Mouse (Mus musculus): ENCODE measurements at regions not wholly inside any gene's neighbourhood (a gene's known extent, or its start where the extent isn't known, plus 50 kb on each side); places are given as distances from the start of the nearest gene placed in this dataset.
A peak's percentile ranks its signal among the peaks of the same experiment; 100 is the strongest.
"Not testable (repeated sequence)": the region's sequence is repeated elsewhere in the genome, so short reads cannot be mapped to it uniquely, and the experiment has no call there.

DNA sequence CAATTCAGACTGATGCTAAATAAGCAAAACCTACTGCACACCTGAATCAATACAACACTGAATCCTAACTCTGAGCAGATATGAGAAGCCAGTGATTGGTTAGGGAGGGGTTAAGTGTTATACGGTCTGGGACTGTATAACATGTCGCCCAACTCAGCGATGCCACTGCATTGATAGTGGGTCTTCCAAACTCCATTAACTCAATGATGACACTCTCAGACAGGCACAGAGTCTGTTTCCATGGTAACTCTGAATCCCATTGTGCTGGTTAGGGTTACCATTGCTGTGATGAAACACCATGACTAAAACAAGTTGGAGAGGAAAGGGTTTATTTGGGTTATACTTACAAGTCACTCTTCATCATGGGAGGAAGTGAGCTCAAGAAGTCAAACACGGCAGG is 424.5 kb downstream of the Cbln4 start:
- DNase-seq (ENCODE audit: low spot score in 2 of 2), result no peak
- intact Hi-C loops (cut with DNase I), result no loop called here

DNA sequence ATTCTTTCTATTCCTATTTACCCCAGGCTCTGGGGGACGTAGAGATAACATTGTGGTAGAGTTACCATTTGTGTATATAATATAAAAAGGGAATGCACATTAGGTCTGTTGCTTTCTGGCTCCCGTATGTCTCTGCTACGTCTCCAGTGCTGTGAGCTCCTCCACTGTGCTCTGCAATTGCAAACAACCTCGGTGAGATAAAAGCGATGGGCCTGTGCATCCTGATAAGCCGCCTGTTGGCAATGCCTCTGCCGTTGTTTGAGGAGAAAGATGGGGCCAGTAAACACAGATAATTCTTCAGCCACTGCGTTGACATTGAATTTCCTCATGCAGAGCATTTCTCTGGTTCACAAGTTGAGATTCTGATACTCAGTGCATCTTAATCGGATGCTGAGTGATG is 424.9 kb downstream of the Cbln4 start:
- intact Hi-C loops (cut with DNase I), result no loop called here
- DNase-seq (ENCODE audit: low spot score in 2 of 2), result no peak

DNA sequence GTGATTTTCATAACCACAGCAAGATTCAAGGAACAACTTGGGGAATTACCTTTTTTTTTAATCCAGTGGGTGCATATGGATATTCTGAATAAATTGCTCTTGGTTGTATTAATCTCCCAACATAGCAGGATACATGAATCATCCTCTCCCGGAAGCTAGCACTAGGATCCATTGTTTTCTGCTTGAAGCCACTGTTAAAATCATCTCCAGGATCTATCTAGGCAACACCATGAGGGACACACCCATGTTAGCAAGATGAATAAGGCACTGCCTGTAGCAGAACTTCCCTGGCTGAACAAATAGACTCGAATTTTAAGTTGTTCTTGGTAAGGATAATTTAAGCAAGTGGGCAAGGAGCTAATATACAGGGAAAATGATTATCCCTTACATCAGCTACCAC is 427.8 kb downstream of the Cbln4 start:
- intact Hi-C loops (cut with DNase I), result no loop called here
- no peak for DNase-seq (ENCODE audit: low spot score in 2 of 2)

DNA sequence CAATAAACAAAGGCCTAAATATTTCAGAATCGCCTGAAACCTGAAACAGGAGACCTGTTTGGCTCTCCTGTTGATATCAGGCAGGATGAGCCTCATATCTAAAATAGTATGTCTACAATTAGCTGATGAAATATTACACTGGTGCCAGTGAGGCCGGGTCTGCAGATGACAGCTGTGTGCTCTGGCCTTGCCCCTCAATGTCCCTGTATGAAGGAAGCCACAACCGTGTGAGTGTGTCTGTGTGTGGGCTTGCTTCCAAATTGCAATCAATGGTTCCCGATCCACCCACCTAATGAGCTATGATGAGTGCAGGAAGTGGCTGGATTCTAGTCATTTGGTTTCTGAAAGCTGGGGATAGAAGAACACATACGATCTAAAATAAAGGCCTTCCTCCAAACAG is 438.2 kb downstream of the Cbln4 start:
- intact Hi-C loops (cut with DNase I), result no loop called here
- DNase-seq (ENCODE audit: low spot score in 2 of 2), result no peak

DNA sequence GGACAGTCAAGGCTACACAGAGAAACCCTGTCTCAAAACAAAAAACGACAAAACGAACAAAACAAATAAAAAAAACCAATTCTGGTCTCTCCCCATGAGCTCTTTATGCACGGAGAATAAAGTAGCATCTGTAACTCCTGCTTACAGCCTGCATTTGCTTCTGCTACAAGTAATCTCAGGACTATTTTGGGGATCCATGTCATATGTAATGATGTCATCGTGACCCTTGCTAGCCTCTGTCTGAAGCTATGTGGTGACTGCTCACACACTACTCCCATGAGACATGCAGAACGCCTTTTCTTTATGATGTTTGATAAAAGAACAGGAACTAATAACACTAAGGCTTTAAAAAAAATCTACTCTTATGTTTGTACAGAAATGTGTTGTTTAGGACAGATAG is 448.0 kb downstream of the Cbln4 start:
- no peak for DNase-seq (ENCODE audit: low spot score in 2 of 2)
- intact Hi-C loops (cut with DNase I), result no loop called here

DNA sequence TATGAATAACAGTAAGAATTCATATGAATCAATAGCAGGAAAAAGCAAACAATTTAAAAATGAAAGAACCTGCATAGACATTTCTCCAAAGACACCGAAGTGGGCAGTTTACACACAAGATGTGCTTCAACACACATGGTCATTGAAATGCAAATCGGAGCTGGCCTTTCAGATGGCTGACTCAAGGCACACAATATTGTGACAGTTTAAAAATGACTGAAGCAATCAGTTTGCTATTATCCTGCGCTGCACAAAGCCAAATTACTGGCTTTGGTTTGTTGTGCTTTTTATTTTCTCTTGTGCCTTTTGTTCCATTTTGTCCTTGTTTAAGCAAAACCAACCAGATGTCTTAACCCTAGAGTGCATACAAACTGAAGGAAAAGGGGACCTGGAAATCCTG is 449.4 kb downstream of the Cbln4 start:
- DNase-seq (ENCODE audit: low spot score in 2 of 2), result no peak
- intact Hi-C loops (cut with DNase I), result no loop called here

DNA sequence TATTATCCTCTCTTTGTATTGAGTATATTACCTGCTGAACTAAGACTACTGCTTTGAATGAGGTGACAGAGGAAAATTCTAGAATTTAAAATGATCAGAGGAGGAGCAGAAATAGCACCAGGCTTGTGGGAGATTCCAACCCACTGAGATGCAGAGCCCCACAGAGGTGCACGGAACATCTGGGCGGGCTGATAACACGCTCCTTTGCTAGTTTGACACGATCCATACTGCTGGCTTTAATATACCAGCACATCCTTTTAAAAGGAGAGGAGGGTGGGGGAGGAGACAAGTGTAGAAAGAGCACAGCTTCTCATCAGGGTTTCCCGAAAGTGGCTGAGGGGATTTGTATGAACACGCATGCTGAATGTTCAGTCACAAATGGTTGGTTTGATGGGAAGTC is 451.0 kb downstream of the Cbln4 start:
- DNase-seq (ENCODE audit: low spot score in 2 of 2), result no peak
- intact Hi-C loops (cut with DNase I), result no loop called here

DNA sequence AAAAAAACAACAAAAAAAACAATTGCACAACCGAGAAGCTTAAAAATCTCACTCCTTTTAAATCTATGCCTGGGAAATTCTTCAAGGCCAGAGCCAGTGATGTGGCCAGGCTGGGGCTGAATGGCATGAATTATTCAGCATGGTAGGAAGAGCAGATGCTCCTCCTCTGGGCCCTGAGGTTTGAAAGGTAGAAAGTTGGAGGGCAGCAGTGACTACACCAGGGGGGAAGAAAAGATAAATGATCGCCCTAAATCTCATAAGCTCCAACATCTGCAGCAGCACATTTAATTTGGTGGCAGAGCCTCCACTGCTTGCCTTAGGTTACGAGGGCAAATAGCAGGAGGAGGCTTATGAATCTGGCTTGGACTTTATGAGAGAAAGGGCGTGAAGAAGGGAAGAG is 455.1 kb downstream of the Cbln4 start:
- DNase-seq (ENCODE audit: low spot score in 2 of 2), result no peak
- intact Hi-C loops (cut with DNase I), result loop anchor here (10.0 kb wide), 1 partner anchor 557 kb away; no protein-coding TSS in a partner anchor

DNA sequence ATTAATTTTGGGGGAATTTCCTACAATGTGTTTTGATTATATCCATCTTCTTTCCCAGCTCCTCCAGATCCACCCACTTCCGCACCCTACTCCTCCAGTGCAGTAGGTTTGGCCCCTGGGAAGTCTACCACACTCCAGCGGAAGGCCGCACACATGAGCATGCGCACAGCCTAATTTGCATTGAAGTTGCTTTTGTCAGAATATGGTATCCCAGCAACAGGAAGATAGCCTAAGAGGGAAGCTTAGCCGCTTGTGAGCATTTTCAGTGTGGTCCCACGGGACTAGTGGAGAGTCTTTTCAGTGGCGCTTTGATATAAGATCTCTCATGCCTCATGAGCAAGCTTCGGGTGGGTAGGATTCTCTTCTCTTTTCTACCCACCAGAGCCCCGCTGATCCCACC is 455.6 kb downstream of the Cbln4 start:
- intact Hi-C loops (cut with DNase I), result loop anchor here (10.0 kb wide), 1 partner anchor 557 kb away; no protein-coding TSS in a partner anchor
- peak; percentile 9 to 62 for DNase-seq (ENCODE audit: low spot score in 2 of 2)

DNA sequence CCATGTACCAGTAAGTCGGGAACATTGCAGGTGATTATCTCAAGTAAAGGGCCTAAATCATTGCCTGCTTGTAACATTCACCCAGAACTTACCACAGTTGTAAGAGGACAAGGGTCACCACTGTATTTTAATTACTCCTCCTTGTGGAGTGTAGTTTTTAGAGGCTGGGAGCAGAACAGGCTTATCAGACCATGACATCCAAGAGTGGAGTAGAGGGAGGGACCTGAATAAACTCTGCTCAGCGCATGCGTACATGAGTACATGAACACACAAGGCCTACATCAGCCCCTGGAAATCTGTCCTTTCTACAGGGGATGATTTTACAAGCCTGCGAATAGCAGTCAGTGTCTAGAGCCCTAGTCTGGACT is 456.4 kb downstream of the Cbln4 start:
- intact Hi-C loops (cut with DNase I), result loop anchor here (10.0 kb wide), 1 partner anchor 558 kb away; no protein-coding TSS in a partner anchor
- no peak for DNase-seq (ENCODE audit: low spot score in 2 of 2)

DNA sequence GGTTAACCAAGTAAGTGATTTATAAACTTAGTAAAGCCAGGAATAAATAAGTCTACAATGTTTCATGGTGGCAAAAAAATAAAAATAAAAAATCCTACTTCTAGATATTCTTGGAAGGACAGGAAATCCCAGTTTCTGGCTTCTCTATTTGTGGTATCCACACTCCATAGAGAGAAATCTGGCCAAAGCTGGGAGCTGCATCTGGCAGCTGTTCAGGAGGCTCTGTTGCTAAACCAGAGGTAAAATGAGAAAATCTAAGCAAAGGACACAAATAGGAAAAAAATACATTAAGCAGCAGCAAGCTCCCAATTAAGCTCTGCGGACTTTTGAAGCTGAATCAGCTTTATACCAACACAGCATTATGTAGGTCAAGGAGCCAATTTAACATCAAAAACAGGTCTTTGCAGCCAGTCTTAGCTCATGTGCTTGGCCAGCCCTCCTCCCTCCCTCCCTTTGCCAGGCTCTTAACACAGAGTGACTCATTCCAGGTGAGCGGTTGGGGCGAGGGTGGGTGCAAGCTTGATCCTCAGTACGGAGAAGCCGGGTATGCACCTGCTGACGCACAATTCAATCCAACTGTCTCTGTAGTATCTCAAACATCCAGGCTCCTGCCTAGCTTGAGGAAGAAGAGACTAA is 456.9 kb downstream of the Cbln4 start:
- peak; percentile 24 to 81 for DNase-seq (ENCODE audit: low spot score in 2 of 2)
- intact Hi-C loops (cut with DNase I), result loop anchor here (10.0 kb wide), 1 partner anchor 558 kb away; no protein-coding TSS in a partner anchor

DNA sequence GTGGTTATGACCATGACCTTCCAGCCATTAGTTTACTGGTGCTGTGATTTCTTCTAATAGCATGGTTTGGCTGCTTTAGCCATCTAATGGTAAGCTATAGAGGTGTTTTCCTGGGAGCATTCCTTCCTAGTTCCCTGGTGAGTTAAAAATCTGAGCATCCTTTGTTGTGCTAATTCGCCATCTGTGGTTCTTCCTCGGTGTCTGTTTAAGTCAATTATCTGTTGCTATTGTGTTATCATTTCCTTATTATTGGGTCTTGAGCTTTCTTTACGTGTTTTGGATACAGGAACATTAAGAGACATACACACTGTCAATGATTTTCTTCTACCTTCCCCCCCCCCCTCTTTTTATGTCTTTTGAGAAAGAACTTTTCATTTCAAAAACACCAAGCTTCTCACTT is 468.9 kb downstream of the Cbln4 start:
- intact Hi-C loops (cut with DNase I), result no loop called here
- no peak for DNase-seq (ENCODE audit: low spot score in 2 of 2)

DNA sequence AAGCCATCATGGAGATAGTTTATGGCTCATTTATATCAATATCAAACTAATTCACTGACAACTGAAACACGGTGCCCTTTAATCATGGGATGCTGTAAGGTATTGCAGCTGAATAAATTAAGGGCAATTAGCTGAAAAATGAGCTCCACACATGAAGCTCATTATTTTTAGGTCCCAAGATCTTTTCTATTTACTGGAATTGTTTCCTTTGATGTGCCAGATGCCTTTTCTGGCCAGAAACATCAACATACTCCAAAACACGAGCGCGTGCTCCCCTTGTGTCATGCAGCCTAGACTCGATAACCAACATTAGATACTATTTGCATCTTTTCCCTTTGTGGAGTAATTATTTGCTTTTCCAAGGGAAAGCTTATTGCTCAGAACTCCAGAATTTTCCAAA is 480.6 kb downstream of the Cbln4 start:
- DNase-seq (ENCODE audit: low spot score in 2 of 2), result no peak
- intact Hi-C loops (cut with DNase I), result no loop called here

DNA sequence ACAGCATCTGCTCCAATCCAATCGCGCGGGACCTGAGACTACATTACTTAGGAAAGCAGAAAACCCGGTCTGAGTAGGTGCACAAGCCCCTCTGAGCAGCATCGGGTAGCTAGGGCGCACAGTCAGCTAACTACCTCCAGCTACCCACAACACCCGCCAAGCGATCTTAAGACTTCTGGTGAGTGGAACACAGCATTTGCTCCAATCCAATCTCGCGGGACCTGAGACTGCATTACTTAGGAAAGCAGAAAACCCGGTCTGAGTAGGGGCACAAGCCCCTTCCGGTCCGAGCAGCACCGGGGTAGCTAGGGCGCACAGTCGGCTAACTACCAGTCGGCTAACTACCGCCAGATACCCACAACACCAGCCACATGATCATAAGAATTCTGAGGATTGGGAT is 500.5 kb downstream of the Cbln4 start:
- DNase-seq (ENCODE audit: low spot score in 2 of 2); intact Hi-C loops (cut with DNase I): not testable (repeated sequence)

DNA sequence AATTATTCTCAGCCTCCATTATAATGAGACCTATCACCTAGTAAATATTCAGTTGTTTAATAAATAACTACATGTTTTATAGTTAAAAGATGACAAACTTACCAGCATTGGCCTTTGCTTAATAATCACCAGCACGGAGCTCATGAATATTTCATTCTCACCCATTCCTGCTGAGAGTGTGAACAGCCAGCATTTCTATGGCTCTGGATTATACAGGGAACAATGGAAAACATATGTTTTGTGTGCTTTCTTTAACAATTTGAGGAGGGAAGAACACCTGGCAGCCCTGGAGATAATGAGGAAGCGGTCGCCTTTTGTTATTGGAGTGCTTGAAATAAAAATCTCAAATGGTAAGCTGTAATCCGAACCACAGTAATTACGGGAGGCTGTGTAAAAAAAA is 528.4 kb downstream of the Cbln4 start:
- no peak for DNase-seq (ENCODE audit: low spot score in 2 of 2)
- intact Hi-C loops (cut with DNase I), result no loop called here

DNA sequence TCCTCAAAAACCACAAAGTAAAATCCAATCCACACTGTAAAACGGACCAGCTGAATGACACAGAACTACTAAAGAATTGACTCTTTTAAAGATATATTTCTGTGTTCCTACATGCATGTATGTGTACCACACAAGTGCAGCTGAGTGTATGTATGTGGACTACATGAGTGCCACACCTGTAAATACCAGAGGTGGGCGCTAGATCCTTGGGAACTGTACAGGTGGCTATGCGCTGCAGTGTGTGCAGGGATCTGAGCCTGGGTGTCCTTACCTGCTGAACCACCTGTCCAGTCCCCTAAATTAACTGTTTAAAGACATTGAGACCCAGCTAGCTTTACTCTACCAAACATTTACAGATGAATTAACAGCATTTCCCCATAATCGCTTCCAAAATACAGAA is 546.6 kb downstream of the Cbln4 start:
- intact Hi-C loops (cut with DNase I), result no loop called here

DNA sequence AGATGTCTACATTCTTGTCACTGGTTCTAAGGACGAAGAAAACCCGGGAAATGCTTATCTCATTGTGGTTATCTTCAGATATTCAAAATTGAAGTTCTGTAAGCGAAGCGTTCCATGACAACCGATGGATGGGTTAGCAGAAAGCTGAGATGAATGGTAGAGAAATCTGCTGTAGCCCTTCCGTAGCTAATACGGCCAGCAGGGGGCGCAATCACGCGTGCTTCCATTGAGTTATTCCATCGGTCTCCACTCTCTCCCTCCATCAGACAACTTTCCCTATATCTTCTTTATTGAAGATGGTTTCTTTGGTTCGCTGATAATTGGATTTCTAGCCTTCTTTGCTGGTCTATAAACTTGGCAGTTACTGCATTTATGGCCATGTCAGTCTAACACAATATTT is 549.5 kb downstream of the Cbln4 start:
- intact Hi-C loops (cut with DNase I), result loop anchor here (2.0 kb wide), 1 partner anchor 713 kb away; no protein-coding TSS in a partner anchor
- DNase-seq (ENCODE audit: low spot score in 2 of 2), result peak; percentile 18 to 55

More for the DNA sequence above, 546.6 kb downstream of the Cbln4 start:
- DNase-seq (ENCODE audit: low spot score in 2 of 2), result no peak

DNA sequence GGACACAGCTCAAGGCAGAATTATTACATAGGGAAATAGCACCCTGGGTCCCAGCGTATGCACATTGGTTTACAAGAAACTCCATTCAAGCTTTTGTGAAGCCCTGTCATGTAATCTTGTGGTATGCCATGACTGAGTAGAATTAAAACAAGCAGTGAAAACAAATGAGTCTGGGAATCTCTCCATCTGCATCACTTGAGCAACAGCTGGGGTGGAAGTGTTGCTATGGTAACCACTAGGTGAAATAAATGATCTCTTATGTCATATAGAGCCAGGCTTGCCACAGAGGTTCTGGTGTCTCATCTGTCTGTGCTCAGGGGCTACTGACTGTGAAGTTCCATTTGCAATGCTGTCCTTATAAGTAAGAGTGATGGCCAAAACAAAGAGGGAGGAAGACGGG is 556.0 kb downstream of the Cbln4 start:
- peak; percentile 10 to 22 for DNase-seq (ENCODE audit: low spot score in 2 of 2)
- intact Hi-C loops (cut with DNase I), result no loop called here

DNA sequence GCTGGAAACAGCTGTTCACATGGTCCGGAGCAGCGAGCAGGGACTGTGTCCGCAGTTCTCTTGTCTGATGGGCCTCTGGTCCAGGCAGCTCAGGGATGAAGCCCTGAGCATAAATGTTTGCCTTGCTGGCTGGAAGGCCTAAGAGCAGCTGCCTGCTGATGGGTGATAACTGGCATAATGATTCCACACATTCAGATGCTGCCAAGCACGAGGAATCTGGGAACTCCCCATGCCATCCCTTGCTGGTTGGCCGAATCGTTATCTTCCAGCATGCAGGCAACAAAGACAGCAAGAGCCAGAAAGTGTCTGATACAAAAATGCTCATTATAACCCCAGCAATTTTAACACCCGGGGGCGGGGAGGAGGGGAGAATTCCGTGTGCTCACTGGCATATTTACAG is 590.0 kb downstream of the Cbln4 start:
- intact Hi-C loops (cut with DNase I), result no loop called here

DNA sequence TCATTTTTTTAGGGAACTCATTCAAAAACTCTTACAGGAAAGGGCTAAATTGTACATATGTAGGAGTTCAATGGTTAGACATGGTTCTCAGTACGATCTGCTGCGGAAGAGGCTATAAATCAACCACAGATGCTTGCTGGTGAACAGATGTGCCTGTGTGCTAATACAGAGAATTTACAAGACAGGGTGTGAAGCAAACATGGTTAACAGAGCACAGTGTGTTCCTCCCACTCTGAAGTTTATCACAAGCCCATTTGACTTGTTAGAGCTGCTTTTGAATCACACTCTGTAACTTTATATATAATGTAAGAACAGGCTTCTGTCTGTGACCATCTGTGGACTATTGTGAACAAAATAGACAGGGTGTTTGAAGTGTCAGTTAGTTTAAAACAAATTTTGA is 637.2 kb downstream of the Cbln4 start:
- no peak for DNase-seq (ENCODE audit: low spot score in 2 of 2)

More for the DNA sequence above, 590.0 kb downstream of the Cbln4 start:
- DNase-seq (ENCODE audit: low spot score in 2 of 2), result peak in 1 of 2 experiments; percentile 4

DNA sequence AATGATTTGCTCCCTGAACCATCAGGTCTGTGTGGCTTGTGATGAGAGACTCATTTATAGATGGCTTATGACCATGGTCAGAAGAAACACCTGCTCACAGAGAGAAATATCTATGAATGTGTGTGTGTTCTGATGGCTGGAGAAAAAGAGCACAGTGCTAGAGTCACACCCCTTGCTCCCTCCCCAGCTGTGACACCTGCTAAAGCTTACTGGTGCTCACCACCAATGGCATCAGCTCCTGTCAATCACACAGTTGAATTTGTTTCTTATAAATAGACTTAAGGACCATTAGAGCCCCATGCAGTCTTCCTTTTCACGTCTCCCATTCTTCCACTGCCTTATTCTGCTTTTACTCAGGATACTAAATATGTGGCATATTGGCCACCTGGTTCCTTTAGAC is 654.3 kb downstream of the Cbln4 start:
- no peak for DNase-seq (ENCODE audit: low spot score in 2 of 2)
- intact Hi-C loops (cut with DNase I), result no loop called here

More for the DNA sequence above, 637.2 kb downstream of the Cbln4 start:
- intact Hi-C loops (cut with DNase I), result no loop called here

DNA sequence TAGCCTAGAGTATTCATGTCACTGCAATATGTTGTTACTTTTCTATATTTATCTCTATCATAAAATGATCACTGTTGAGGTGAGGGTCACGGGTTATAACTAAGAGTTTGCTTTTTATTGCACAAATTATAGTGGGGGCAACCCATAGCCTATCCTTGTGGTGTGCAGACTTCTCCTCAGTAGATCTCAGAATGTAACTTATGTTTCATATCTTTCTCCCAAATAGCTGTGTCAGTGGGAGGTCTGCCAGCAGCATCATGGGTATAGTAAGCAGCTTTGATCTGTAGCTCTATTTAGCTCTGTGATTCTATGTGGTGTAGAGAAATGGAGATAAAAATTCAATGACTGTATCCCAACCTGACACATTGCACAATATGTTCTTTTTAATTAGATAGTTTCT is 641.9 kb downstream of the Dok5 start:
- intact Hi-C loops (cut with DNase I), result no loop called here
- peak; percentile 14 to 68 for DNase-seq (ENCODE audit: low spot score in 2 of 2)
